Mouse (Mus musculus): ENCODE measurements at regions not wholly inside any gene's neighbourhood (a gene's known extent, or its start where the extent isn't known, plus 50 kb on each side); places are given as distances from the start of the nearest gene placed in this dataset.

DNA sequence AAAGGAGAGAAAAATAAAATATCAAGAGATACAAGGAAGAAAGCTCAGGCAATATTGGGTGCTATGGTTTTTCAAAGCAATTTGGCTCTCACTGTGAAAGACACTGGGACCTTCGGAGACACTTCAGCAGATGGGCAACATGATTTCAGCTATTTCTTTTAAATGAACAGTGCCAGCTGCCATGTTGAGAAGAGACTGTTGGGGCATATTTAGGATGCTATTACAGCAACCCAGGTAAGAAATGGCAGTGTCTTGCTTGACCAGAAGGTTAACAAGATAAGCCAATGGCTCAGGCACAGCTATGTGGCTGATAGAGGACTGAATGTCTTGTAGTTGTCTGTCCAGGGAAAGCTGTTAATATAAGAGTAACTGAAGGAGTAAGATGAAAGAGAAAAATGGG is 348.6 kb downstream of the Ankrd7 start:
- DNase-seq (ENCODE audit: low spot score): no peak

GRCm38 (mm10) chr6:19215124-19215523 is 349.0 kb downstream of the Ankrd7 start:
- no peak for DNase-seq (ENCODE audit: low spot score)

GRCm38 (mm10) chr6:19264075-19264819 is 398.1 kb downstream of the Ankrd7 start:
- DNase-seq (ENCODE audit: low spot score): no peak

GRCm38 (mm10) chr6:19273207-19273606 is 407.1 kb downstream of the Ankrd7 start:
- DNase-seq (ENCODE audit: low spot score): no peak

DNA sequence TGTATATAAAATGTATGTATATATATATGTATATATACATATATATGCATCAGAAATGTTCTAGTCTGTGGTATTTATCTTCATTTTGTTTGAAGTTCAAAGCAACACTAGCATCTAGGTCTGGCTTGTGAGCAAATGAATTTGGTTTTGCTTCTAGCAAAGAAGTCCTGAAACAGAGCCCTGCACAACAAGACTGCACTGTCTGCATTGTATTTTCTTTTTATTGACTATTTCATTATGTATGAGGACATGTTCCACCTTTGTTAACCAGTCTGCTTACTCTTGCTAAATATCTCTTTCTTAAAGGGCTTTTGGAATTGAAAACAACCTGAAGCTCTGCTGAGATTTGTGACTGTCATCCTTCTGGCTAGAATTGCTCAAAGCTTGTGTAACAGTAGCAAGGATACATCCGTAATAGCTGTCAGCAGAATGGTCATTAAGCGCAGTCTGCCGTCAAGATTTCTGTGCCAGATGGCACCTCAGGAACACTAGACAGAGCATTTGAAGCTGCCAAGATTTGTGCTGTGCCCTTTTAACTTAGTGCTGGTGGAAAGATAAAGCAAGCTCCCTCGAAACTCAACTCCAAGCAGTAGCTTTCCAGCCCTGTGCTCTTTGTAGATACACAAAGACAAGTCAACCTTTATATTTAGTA is 416.7 kb downstream of the Ankrd7 start:
- DNase-seq (ENCODE audit: low spot score): peak; percentile 57

GRCm38 (mm10) chr6:19332659-19333058 is 466.5 kb downstream of the Ankrd7 start:
- DNase-seq (ENCODE audit: low spot score): no peak

- no peak for DNase-seq (ENCODE audit: low spot score)
Measured at GRCm38 (mm10) chr6:19335653-19336052, 469.5 kb downstream of the Ankrd7 start.

DNA sequence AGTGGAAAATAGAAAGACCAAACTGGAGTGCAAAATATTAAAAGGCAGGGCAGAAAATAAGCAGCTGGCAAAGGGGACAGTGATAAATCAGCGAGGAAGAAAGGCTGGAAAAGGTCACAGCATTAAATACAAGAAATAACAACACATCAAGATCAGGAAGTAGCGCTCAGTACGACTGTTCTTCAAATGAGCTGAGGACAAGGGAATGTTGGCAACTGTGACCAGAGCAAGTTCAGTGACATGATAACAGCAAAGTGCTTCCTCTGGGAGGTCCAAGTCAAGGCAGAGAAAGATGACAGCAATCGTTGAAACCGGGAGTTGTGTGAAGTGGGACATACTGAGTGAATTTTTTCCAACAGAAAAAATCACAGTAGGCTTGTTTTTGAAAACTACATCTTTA is 472.4 kb downstream of the Ankrd7 start:
- no peak for DNase-seq (ENCODE audit: low spot score)

Measured in layer of hippocampus, adult 11-12 months (tissue).